Mouse (Mus musculus): ENCODE results near the gene Akap2. TPM values are rescaled to one million over a fixed set of nuclear protein-coding genes. Genes with fewer than 3 reads are reported as not detected.

Akap2 gene
- total and polyA plus RNA-seq, 3 experiments, result 1.7 to 7.2 TPM; not detected in 1

- Histone ChIP-seq H3K4me3 (ENCODE audit: control insufficient read depth in 1 of 2, insufficient read depth in 1 of 2, low read depth in 2 of 2, low read length in 2 of 2) (no peak overlapping the region), H3K9ac (ENCODE audit: control insufficient read depth, low read depth, low read length, poor library complexity, severe bottlenecking) (no peak overlapping the region), H3K27me3 (ENCODE audit: control insufficient read depth in 1 of 2, insufficient read depth in 2 of 2, low read length in 2 of 2) (peaks cover 0 to 1% of the 10 kb centered on the region in 2 experiments; a peak in 1 of 4 replicates), H3K36me3 (ENCODE audit: control insufficient read depth in 1 of 2, insufficient read depth in 2 of 2, low read length in 2 of 2) (peaks cover 0 to 10% of the 10 kb centered on the region in 2 experiments; a peak in 2 of 4 replicates), H3K9me3 (replicated peaks; ENCODE audit: insufficient read depth, low read length) (no peaks in the 10 kb centered on the region), H3K79me2 (ENCODE audit: control insufficient read depth, insufficient read depth, low read length, poor library complexity) (no peaks in the 10 kb centered on the region), H3K27ac (ENCODE audit: control insufficient read depth, low read depth, low read length) (no peak overlapping the region), H3K4me1 (ENCODE audit: control insufficient read depth in 1 of 2, insufficient read depth in 2 of 2, low read length in 2 of 2) (peaks cover 2 to 12% of the 10 kb centered on the region in 2 experiments; a peak in 2 of 4 replicates)
- no peak for DNase-seq (ENCODE audit: low read depth, low spot score)
- no peak for TF ChIP-seq TCF12 (IDR thresholded peaks at IDR 0.05; ENCODE audit: low read depth, low read length)
- TF ChIP-seq MAZ (IDR thresholded peaks at IDR 0.05; ENCODE audit: low read depth, low read length), result no peak
- no peak for TF ChIP-seq MYC (IDR thresholded peaks at IDR 0.05; ENCODE audit: low read depth, low read length)
- TF ChIP-seq POLR2AphosphoS2 (IDR thresholded peaks at IDR 0.05; ENCODE audit: low read length), result no peak
- TF ChIP-seq BHLHE40 (IDR thresholded peaks at IDR 0.05; ENCODE audit: borderline replicate concordance, low read depth, low read length), result no peak
- no peak for TF ChIP-seq E2F4 (IDR thresholded peaks at IDR 0.05; ENCODE audit: borderline replicate concordance, low read depth, low read length)
- no peak for TF ChIP-seq MAX (IDR thresholded peaks at IDR 0.05; ENCODE audit: low read length)
- TF ChIP-seq MXI1 (IDR thresholded peaks at IDR 0.05; ENCODE audit: low read depth, low read length), result no peak
- TF ChIP-seq TBP (IDR thresholded peaks at IDR 0.05; ENCODE audit: low read depth, low read length), result no peak
- no peak for TF ChIP-seq CHD2 (IDR thresholded peaks at IDR 0.05; ENCODE audit: low read length)
- TF ChIP-seq HCFC1 (IDR thresholded peaks at IDR 0.05; ENCODE audit: low read depth, low read length), result no peak
- TF ChIP-seq USF1 (IDR thresholded peaks at IDR 0.05; ENCODE audit: low read depth, low read length), result no peak
- no peak for TF ChIP-seq ZC3H11A (IDR thresholded peaks at IDR 0.05; ENCODE audit: low read depth, low read length)
- no peak for TF ChIP-seq GABPA (IDR thresholded peaks at IDR 0.05; ENCODE audit: low read depth, low read length)
- no peak for TF ChIP-seq NELFE (IDR thresholded peaks at IDR 0.05; ENCODE audit: low read depth, low read length)
- no peak for TF ChIP-seq POLR2A (IDR thresholded peaks at IDR 0.05; ENCODE audit: control insufficient read depth in 1 of 2, insufficient read depth in 1 of 2, low read depth in 1 of 2, low read length in 2 of 2, poor library complexity in 1 of 2)
- no peak for TF ChIP-seq GATA1 (IDR thresholded peaks at IDR 0.05; ENCODE audit: low read depth, low read length)
Observed at GRCm38 (mm10) chr4:57730047-57730446, 12.6 kb downstream of the Akap2 start.

GRCm38 (mm10) chr4:57730801-57731598 lies 13.5 kb downstream of the Akap2 start:
- H3K36me3 ChIP-seq (ENCODE audit: control insufficient read depth in 1 of 2, insufficient read depth in 2 of 2, low read length in 2 of 2), result peaks cover 0 to 10% of the 10 kb centered on the region in 2 experiments; a peak in 2 of 4 replicates
- H3K79me2 ChIP-seq (ENCODE audit: control insufficient read depth, insufficient read depth, low read length, poor library complexity), result no peaks in the 10 kb centered on the region
- H3K9me3 ChIP-seq (replicated peaks; ENCODE audit: insufficient read depth, low read length), result no peaks in the 10 kb centered on the region
- TF ChIP-seq HCFC1 (IDR thresholded peaks at IDR 0.05; ENCODE audit: low read depth, low read length), result no peak
- TF ChIP-seq ZNF384 (IDR thresholded peaks at IDR 0.05; ENCODE audit: low read depth, low read length), result no peak
- no peak for TF ChIP-seq CHD1 (IDR thresholded peaks at IDR 0.05; ENCODE audit: low read depth, low read length)
- no peak for TF ChIP-seq BHLHE40 (IDR thresholded peaks at IDR 0.05; ENCODE audit: borderline replicate concordance, low read depth, low read length)
- no peak for TF ChIP-seq MXI1 (IDR thresholded peaks at IDR 0.05; ENCODE audit: low read depth, low read length)
- no peak for TF ChIP-seq ZC3H11A (IDR thresholded peaks at IDR 0.05; ENCODE audit: low read depth, low read length)
- no peak for DNase-seq (ENCODE audit: low read depth, low spot score)
- no peak overlapping the region for H3K9ac ChIP-seq (ENCODE audit: control insufficient read depth, low read depth, low read length, poor library complexity, severe bottlenecking)
- peaks cover 0 to 1% of the 10 kb centered on the region in 2 experiments; a peak in 1 of 4 replicates for H3K27me3 ChIP-seq (ENCODE audit: control insufficient read depth in 1 of 2, insufficient read depth in 2 of 2, low read length in 2 of 2)
- no peak overlapping the region for H3K27ac ChIP-seq (ENCODE audit: control insufficient read depth, low read depth, low read length)
- no peak overlapping the region for H3K4me3 ChIP-seq (ENCODE audit: control insufficient read depth in 1 of 2, insufficient read depth in 1 of 2, low read depth in 2 of 2, low read length in 2 of 2)
- H3K4me1 ChIP-seq (ENCODE audit: control insufficient read depth in 1 of 2, insufficient read depth in 2 of 2, low read length in 2 of 2), result peaks cover 2 to 12% of the 10 kb centered on the region in 2 experiments; a peak in 2 of 4 replicates
